Mouse (Mus musculus): Measurements from ENCODE around the gene Rnf150. TPM values are rescaled to one million over a fixed set of nuclear protein-coding genes. Genes with fewer than 3 reads are reported as not detected.

Gene Rnf150
- total RNA-seq, 1 experiment = 0.09 TPM

Other genes starting within 250 kb of the Rnf150 start
- 51.2 and 65.1 TPM in 2 replicates for gene Zfp330, start 89.2 kb upstream of the Rnf150 start, total RNA-seq (2012; rRNA removed)